12 mouse cellular contexts compared by ENCODE assay signal in genomic region chr7:101330074-101330840, GRCm38 (mm10). TPM values are rescaled to one million over a fixed set of nuclear protein-coding genes. Genes with fewer than 3 reads are reported as not detected.
DNase-seq lines count a peak whose midpoint lies in the region; ATAC-seq and TF ChIP-seq lines count a peak whose summit lies in the region.
"Had no signal": no experiment of that assay in that cellular context is flagged by ENCODE, and none has a peak within 500 bp of the region (broad histone marks: within the 10 kb centered on the region; RNA-seq: fewer than 3 reads in every experiment).

No protein-coding gene starts in this region.

- TF ChIP-seq CTCF in stomach, postnatal 0 days (IDR thresholded peaks at IDR 0.05; ENCODE audit: low read depth) = no peak

- H3K4me1 ChIP-seq in hindbrain, embryonic 10.5 days (replicated peaks) = peaks cover 25% of the 10 kb centered on the region; the same call in 1 of the 2 replicates
- peaks cover 18% of the 10 kb centered on the region for H3K4me1 ChIP-seq in hindbrain, embryonic 12.5 days
- peaks cover 18% of the 10 kb centered on the region for H3K4me1 ChIP-seq in midbrain, embryonic 13.5 days (replicated peaks)
- 0 out of 2 replicates have a peak, but pooled peaks cover 5% of the 10 kb centered on the region for H3K4me1 ChIP-seq in midbrain, embryonic 14.5 days (ENCODE audit: control insufficient read depth, insufficient read depth, low read length)
- peaks cover 6% of the 10 kb centered on the region; the same call in 1 of the 2 replicates for H3K4me1 ChIP-seq in stomach, postnatal 0 days (replicated peaks; ENCODE audit: control insufficient read depth, insufficient read depth)

- ATAC-seq in hindbrain, embryonic 12.5 days (ENCODE audit: low FRiP score) = no peak
- ATAC-seq in midbrain, embryonic 13.5 days = peak; percentile 40; the same call in 1 of the 2 replicates
- ATAC-seq in midbrain, embryonic 14.5 days (ENCODE audit: low FRiP score, low TSS enrichment) = no peak
- ATAC-seq in stomach, postnatal 0 days (ENCODE audit: low FRiP score, low TSS enrichment) = peak; percentile 68

- H3K9ac ChIP-seq in hindbrain, embryonic 12.5 days = no peak overlapping the region
- no peak overlapping the region for H3K9ac ChIP-seq in midbrain, embryonic 13.5 days (replicated peaks)
- H3K9ac ChIP-seq in midbrain, embryonic 14.5 days (replicated peaks; ENCODE audit: low read length) = no peak overlapping the region
- H3K9ac ChIP-seq in stomach, postnatal 0 days (ENCODE audit: low read length) = no peak overlapping the region

- WGBS in hindbrain, embryonic 10.5 days = 74% methylated on average over 10 of the region's 10 CpGs
- WGBS in hindbrain, embryonic 12.5 days = 73% methylated on average over 10 of the region's 10 CpGs
- 81% methylated on average over 10 of the region's 10 CpGs for WGBS in midbrain, embryonic 13.5 days
- WGBS in midbrain, embryonic 14.5 days = 79% methylated on average over 10 of the region's 10 CpGs
- 60% methylated on average over 10 of the region's 10 CpGs for WGBS in stomach, postnatal 0 days

- peak overlapping the region; percentile 40; the same call in 1 of the 2 replicates for H3K27ac ChIP-seq in hindbrain, embryonic 10.5 days
- H3K27ac ChIP-seq in hindbrain, embryonic 12.5 days = no peak overlapping the region
- H3K27ac ChIP-seq in midbrain, embryonic 13.5 days = no peak overlapping the region
- H3K27ac ChIP-seq in midbrain, embryonic 14.5 days (replicated peaks; ENCODE audit: low read depth, low read length) = no peak overlapping the region
- H3K27ac ChIP-seq in stomach, postnatal 0 days (replicated peaks) = no peak overlapping the region; the same call in 1 of the 2 replicates

- no peak overlapping the region for H3K4me3 ChIP-seq in hindbrain, embryonic 10.5 days
- no peak overlapping the region for H3K4me3 ChIP-seq in hindbrain, embryonic 12.5 days
- H3K4me3 ChIP-seq in midbrain, embryonic 13.5 days (replicated peaks) = no peak overlapping the region
- no peak overlapping the region for H3K4me3 ChIP-seq in midbrain, embryonic 14.5 days (replicated peaks; ENCODE audit: low read depth, low read length)
- no peak overlapping the region for H3K4me3 ChIP-seq in stomach, postnatal 0 days (ENCODE audit: low read depth, low read length)
- H3K4me3 ChIP-seq: forebrain, embryonic 10.5 days; heart, embryonic 12.5 days had no signal

- TF ChIP-seq EP300 in stomach, postnatal 0 days (optimal IDR thresholded peaks at IDR 0.05) = no peak

- no peaks in the 10 kb centered on the region for H3K27me3 ChIP-seq in hindbrain, embryonic 10.5 days (ENCODE audit: insufficient read depth, poor library complexity, severe bottlenecking)
- no peaks in the 10 kb centered on the region for H3K27me3 ChIP-seq in hindbrain, embryonic 12.5 days
- no peaks in the 10 kb centered on the region for H3K27me3 ChIP-seq in midbrain, embryonic 13.5 days
- H3K27me3 ChIP-seq in midbrain, embryonic 14.5 days (ENCODE audit: control insufficient read depth, insufficient read depth, low read length) = no peaks in the 10 kb centered on the region
- H3K27me3 ChIP-seq in stomach, postnatal 0 days (ENCODE audit: control insufficient read depth, insufficient read depth, low read length) = no peaks in the 10 kb centered on the region

- no peaks in the 10 kb centered on the region for H3K9me3 ChIP-seq in hindbrain, embryonic 10.5 days
- H3K9me3 ChIP-seq in hindbrain, embryonic 12.5 days (replicated peaks) = no peaks in the 10 kb centered on the region
- H3K9me3 ChIP-seq in midbrain, embryonic 13.5 days = no peaks in the 10 kb centered on the region
- no peaks in the 10 kb centered on the region for H3K9me3 ChIP-seq in midbrain, embryonic 14.5 days (ENCODE audit: control insufficient read depth, low read length)
- H3K9me3 ChIP-seq in stomach, postnatal 0 days (ENCODE audit: control insufficient read depth, low read length) = no peaks in the 10 kb centered on the region
- H3K9me3 ChIP-seq: forebrain, embryonic 10.5 days; heart, embryonic 12.5 days had no signal

- H3K36me3 ChIP-seq in hindbrain, embryonic 10.5 days = no peaks in the 10 kb centered on the region
- H3K36me3 ChIP-seq in hindbrain, embryonic 12.5 days = no peaks in the 10 kb centered on the region
- H3K36me3 ChIP-seq in midbrain, embryonic 13.5 days = no peaks in the 10 kb centered on the region
- no peaks in the 10 kb centered on the region for H3K36me3 ChIP-seq in midbrain, embryonic 14.5 days (ENCODE audit: control insufficient read depth, insufficient read depth, low read length)
- 0 out of 2 replicates have a peak, but pooled peaks cover 3% of the 10 kb centered on the region for H3K36me3 ChIP-seq in stomach, postnatal 0 days (ENCODE audit: control insufficient read depth, insufficient read depth, low read length)
- H3K36me3 ChIP-seq: forebrain, embryonic 10.5 days; heart, embryonic 12.5 days had no signal

- H3K4me2 ChIP-seq in hindbrain, embryonic 12.5 days (replicated peaks) = no peak overlapping the region
- no peak overlapping the region for H3K4me2 ChIP-seq in midbrain, embryonic 13.5 days (replicated peaks)
- no peak overlapping the region for H3K4me2 ChIP-seq in midbrain, embryonic 14.5 days (ENCODE audit: low read length)
- H3K4me2 ChIP-seq in stomach, postnatal 0 days (replicated peaks; ENCODE audit: low read depth) = no peak overlapping the region
- H3K4me2 ChIP-seq: heart, embryonic 12.5 days had no signal

- DNase-seq in hindbrain, embryonic 10.5 days (ENCODE audit: low spot score) = no peak
- no peak for DNase-seq in midbrain, embryonic 14.5 days
- DNase-seq in adrenal gland, postnatal 25 days = peak; percentile 64
- no peak for DNase-seq in stomach, postnatal 0 days (ENCODE audit: low spot score)
- DNase-seq in testis, postnatal 14 days (ENCODE audit: low spot score) = no peak
- DNase-seq: lung, postnatal 10 days; spleen, adult 18-20 months; thymus, postnatal 25 days had no signal

RNA-seq across cellular contexts. Expression of gene Stard10, which starts 13.4 kb away (rescaled TPM):
- polyA plus RNA-seq in hindbrain, embryonic 10.5 days (2016; fragmentation: Nextera tagmentation; extraction: Ambion mirVana) = 9.8 and 10.4 TPM in 2 replicates
- polyA plus RNA-seq in hindbrain, embryonic 12.5 days (2016; fragmentation: Nextera tagmentation; extraction: Ambion mirVana) = 10.6 and 11.5 TPM in 2 replicates
- polyA plus RNA-seq in midbrain, embryonic 13.5 days (2015; fragmentation: Nextera tagmentation; extraction: Ambion mirVana) = 4.4 and 6.8 TPM in 2 replicates
- polyA plus RNA-seq in midbrain, embryonic 14.5 days (2014; fragmentation: Nextera tagmentation; extraction: Ambion mirVana) = 8.8 and 8.9 TPM in 2 replicates
- total RNA-seq in adrenal gland, postnatal 25 days (2021) = 19.8 and 24.9 TPM in 2 replicates
- polyA plus RNA-seq in stomach, postnatal 0 days (2015; fragmentation: Nextera tagmentation; extraction: Ambion mirVana) = 132 and 144 TPM in 2 replicates

RNA-seq across cellular contexts. Expression of gene Arap1, which starts 17.6 kb away (rescaled TPM):
- 14.7 and 19.2 TPM in 2 replicates for polyA plus RNA-seq in hindbrain, embryonic 10.5 days (2016; fragmentation: Nextera tagmentation; extraction: Ambion mirVana)
- 17.2 and 26.9 TPM in 2 replicates for polyA plus RNA-seq in hindbrain, embryonic 12.5 days (2016; fragmentation: Nextera tagmentation; extraction: Ambion mirVana)
- polyA plus RNA-seq in midbrain, embryonic 13.5 days (2015; fragmentation: Nextera tagmentation; extraction: Ambion mirVana) = 6.2 and 7.8 TPM in 2 replicates
- polyA plus RNA-seq in midbrain, embryonic 14.5 days (2014; fragmentation: Nextera tagmentation; extraction: Ambion mirVana) = 2.0 and 8.7 TPM in 2 replicates
- 26.8 and 40.2 TPM in 2 replicates for total RNA-seq in adrenal gland, postnatal 25 days (2021)
- polyA plus RNA-seq in stomach, postnatal 0 days (2015; fragmentation: Nextera tagmentation; extraction: Ambion mirVana) = 37.2 and 44.7 TPM in 2 replicates

RNA-seq across cellular contexts. Expression of gene Atg16l2, which starts 28.2 kb away (rescaled TPM):
- polyA plus RNA-seq in hindbrain, embryonic 10.5 days (2016; fragmentation: Nextera tagmentation; extraction: Ambion mirVana) = 13.8 and 20.1 TPM in 2 replicates
- polyA plus RNA-seq in hindbrain, embryonic 12.5 days (2016; fragmentation: Nextera tagmentation; extraction: Ambion mirVana) = 14.7 and 18.3 TPM in 2 replicates
- 16.8 and 20.8 TPM in 2 replicates for polyA plus RNA-seq in midbrain, embryonic 13.5 days (2015; fragmentation: Nextera tagmentation; extraction: Ambion mirVana)
- 17.6 and 20.6 TPM in 2 replicates for polyA plus RNA-seq in midbrain, embryonic 14.5 days (2014; fragmentation: Nextera tagmentation; extraction: Ambion mirVana)
- 23.5 and 26.7 TPM in 2 replicates for total RNA-seq in adrenal gland, postnatal 25 days (2021)
- 6.0 and 7.1 TPM in 2 replicates for polyA plus RNA-seq in stomach, postnatal 0 days (2015; fragmentation: Nextera tagmentation; extraction: Ambion mirVana)

Comparison
In these comparisons a context has a peak if more than half of its experiments do, and no peak if none do; other contexts are left out.
1. ATAC-seq: peak in midbrain, embryonic 13.5 days (single experiment) and stomach, postnatal 0 days (single experiment); none in hindbrain, embryonic 12.5 days (single experiment) and midbrain, embryonic 14.5 days (single experiment).
2. RNA of gene Stard10, which starts 13.4 kb away (polyA plus RNA-seq): 132 to 144 TPM in stomach, postnatal 0 days; 10.6 to 11.5 TPM in hindbrain, embryonic 12.5 days, 9.8 to 10.4 TPM in hindbrain, embryonic 10.5 days, 8.8 to 8.9 TPM in midbrain, embryonic 14.5 days and 4.4 to 6.8 TPM in midbrain, embryonic 13.5 days; every median in the first group is over 10 times any median in the second.